Mouse (Mus musculus): Measurements from ENCODE around the gene Trim16. TPM values are rescaled to one million over a fixed set of nuclear protein-coding genes. Genes with fewer than 3 reads are reported as not detected.

Trim16 gene
- 0.77 and 0.83 TPM in 2 replicates for polyA plus RNA-seq (2015; fragmentation: Nextera tagmentation; extraction: Ambion mirVana)

DNA sequence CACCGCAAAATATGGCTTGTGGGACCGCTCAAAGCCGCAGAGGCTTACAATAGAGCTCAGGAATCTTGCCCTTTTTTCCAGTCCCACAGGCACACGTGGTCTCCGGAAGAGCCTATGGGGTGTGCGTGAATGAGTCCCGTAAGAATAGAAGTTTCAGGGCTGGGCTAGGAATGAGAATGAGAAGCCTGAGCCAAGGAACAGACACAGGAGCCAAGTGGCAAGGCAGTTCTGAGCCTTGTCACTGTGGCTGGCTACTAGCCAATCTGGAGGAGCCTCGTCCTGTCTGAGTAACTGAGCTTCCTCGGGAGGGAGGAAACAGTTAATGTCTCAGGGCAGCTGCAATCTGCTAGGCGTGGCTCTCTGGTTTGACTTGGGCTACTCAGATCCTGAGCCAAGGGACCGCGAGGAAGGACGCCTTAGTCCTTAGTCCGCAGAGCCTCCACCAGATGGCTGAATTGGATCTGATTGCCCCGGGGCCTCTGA lies at the start of gene Trim16:
Gene Trim16 (plus strand): TSS at position 173 of the 483 bp plus-strand sequence.
- 3% methylated on average over 15 of the region's 15 CpGs for WGBS (ENCODE audit: insufficient replicate concordance)
- peaks cover 6% of the 10 kb centered on the region for H3K4me1 ChIP-seq (ENCODE audit: control insufficient read depth, low read depth, low read length)
- no peaks in the 10 kb centered on the region for H3K36me3 ChIP-seq (ENCODE audit: control insufficient read depth, insufficient read depth)
- no peaks in the 10 kb centered on the region for H3K9me3 ChIP-seq (replicated peaks; ENCODE audit: control insufficient read depth, low read length)
- no peaks in the 10 kb centered on the region; the same call in 1 of the 2 replicates for H3K27me3 ChIP-seq (ENCODE audit: control insufficient read depth, insufficient read depth, low read depth, low read length)
- peak; percentile 56 for ATAC-seq (ENCODE audit: low read depth)
- peak within 1 kb of the TSS; percentile 42; the same call in 1 of the 2 replicates for H3K9ac ChIP-seq (ENCODE audit: low read depth, low read length)
- H3K4me3 ChIP-seq (ENCODE audit: low read depth, low read length): peak within 1 kb of the TSS; percentile 47
- no peak within 1 kb of the TSS for H3K27ac ChIP-seq (ENCODE audit: low read length)
- peak within 1 kb of the TSS; percentile 46 for H3K4me2 ChIP-seq (ENCODE audit: low read depth, low read length)

DNA sequence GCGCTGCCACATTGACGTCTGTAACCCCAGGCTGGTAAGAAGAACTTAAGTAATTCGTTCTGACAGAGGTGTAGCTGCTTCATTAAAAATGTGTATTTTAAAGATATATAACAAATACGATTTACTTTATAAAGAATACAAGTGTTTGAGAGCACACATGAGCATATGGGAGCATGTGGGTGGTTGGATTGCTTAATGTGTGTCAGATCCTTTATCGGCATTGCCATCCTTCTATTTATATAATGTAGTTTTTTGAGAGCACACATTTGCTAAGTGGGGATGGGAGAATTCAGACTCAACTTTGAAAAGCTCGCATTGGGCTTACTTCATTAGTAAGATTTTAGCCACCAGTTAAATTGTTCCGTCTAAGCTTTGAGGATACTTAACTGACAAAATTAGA lies 43.5 kb upstream of the Trim16 start:
- Histone ChIP-seq H3K27me3 (ENCODE audit: control insufficient read depth, insufficient read depth, low read depth, low read length) (no peaks in the 10 kb centered on the region), H3K9ac (ENCODE audit: low read depth, low read length) (no peak overlapping the region), H3K27ac (ENCODE audit: low read length) (no peak overlapping the region), H3K4me2 (ENCODE audit: low read depth, low read length) (no peak overlapping the region), H3K4me3 (ENCODE audit: low read depth, low read length) (no peak overlapping the region), H3K4me1 (ENCODE audit: control insufficient read depth, low read depth, low read length) (no peaks in the 10 kb centered on the region), H3K36me3 (ENCODE audit: control insufficient read depth, insufficient read depth) (peaks cover 5% of the 10 kb centered on the region), H3K9me3 (replicated peaks; ENCODE audit: control insufficient read depth, low read length) (peaks cover 11% of the 10 kb centered on the region)
- no peak for ATAC-seq (ENCODE audit: low read depth)
- 70% methylated on average over 7 of the region's 7 CpGs for WGBS (ENCODE audit: insufficient replicate concordance)

DNA sequence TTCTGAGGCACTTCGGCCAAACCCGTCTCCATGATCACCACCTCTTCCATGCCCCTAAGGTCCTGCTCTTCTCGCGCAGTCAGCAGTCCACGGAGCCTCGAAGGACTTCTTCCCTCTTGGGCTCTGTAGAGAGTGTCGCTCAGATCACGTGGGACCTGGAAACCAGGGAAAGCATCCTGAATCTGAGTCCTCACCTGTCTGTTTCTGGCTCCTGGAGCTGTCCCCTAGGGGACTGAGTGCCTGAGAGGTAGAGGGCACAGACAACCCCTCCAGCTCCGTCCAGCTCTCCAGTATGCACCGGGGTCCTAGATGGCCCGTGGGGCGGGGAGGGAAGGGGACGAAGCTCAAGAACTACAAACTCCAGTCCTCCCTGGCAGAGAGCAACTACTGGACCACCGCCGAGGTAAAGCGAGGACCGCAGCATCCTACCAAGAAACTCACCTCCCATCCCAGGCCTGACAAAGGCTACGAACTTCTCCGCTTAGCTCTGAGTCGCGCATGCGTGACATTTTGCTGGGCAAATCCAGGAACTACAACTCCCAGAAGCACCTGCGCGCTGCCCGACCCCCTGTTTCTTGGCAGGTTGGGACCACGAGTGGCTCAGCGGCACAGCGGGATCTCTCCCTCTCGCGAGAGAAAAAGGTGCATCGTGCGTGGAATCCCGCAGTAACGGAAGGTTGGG lies 31.0 kb upstream of the Trim16 start, which contains the start of gene Zfp286:
Gene Zfp286 (minus strand): TSS at position 528 of the 682 bp plus-strand sequence.
- Histone ChIP-seq H3K9ac (ENCODE audit: low read depth, low read length) (peak within 1 kb of the TSS; percentile 40; the same call in 1 of the 2 replicates), H3K36me3 (ENCODE audit: control insufficient read depth, insufficient read depth) (no peaks in the 10 kb centered on the region), H3K27ac (ENCODE audit: low read length) (no peak within 1 kb of the TSS), H3K4me1 (ENCODE audit: control insufficient read depth, low read depth, low read length) (0 out of 2 replicates have a peak, but pooled peaks cover 3% of the 10 kb centered on the region), H3K27me3 (ENCODE audit: control insufficient read depth, insufficient read depth, low read depth, low read length) (no peaks in the 10 kb centered on the region), H3K4me3 (ENCODE audit: low read depth, low read length) (peak within 1 kb of the TSS; percentile 55), H3K9me3 (replicated peaks; ENCODE audit: control insufficient read depth, low read length) (no peaks in the 10 kb centered on the region), H3K4me2 (ENCODE audit: low read depth, low read length) (peak within 1 kb of the TSS; percentile 75)
- 6% methylated on average over 34 of the region's 34 CpGs for WGBS (ENCODE audit: insufficient replicate concordance)
- ATAC-seq (ENCODE audit: low read depth): peak; percentile 53

DNA sequence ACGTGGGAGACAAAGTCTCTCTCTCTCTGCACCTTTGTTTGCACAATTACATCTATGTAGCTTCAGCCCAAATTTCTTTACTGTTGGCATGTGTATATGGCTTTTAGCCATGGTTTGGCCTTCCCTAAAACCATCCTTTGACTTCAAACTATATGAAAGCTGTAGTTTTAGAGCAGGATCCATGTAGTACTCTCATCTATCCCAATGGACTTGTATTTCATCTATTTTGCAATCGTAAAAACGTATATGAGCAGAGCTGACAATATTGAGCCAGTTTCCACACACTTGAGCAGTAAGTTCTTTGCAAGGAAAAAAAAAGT lies 30.5 kb upstream of the Trim16 start:
- Histone ChIP-seq H3K27ac (ENCODE audit: low read length) (no peak overlapping the region), H3K9me3 (replicated peaks; ENCODE audit: control insufficient read depth, low read length) (no peaks in the 10 kb centered on the region), H3K27me3 (ENCODE audit: control insufficient read depth, insufficient read depth, low read depth, low read length) (no peaks in the 10 kb centered on the region), H3K4me3 (ENCODE audit: low read depth, low read length) (peak overlapping the region; percentile 55), H3K4me2 (ENCODE audit: low read depth, low read length) (peak overlapping the region; percentile 75), H3K4me1 (ENCODE audit: control insufficient read depth, low read depth, low read length) (0 out of 2 replicates have a peak, but pooled peaks cover 3% of the 10 kb centered on the region), H3K9ac (ENCODE audit: low read depth, low read length) (no peak overlapping the region), H3K36me3 (ENCODE audit: control insufficient read depth, insufficient read depth) (no peaks in the 10 kb centered on the region)
- 47% methylated on average over 3 of the region's 3 CpGs for WGBS (ENCODE audit: insufficient replicate concordance)
- no peak for ATAC-seq (ENCODE audit: low read depth)

DNA sequence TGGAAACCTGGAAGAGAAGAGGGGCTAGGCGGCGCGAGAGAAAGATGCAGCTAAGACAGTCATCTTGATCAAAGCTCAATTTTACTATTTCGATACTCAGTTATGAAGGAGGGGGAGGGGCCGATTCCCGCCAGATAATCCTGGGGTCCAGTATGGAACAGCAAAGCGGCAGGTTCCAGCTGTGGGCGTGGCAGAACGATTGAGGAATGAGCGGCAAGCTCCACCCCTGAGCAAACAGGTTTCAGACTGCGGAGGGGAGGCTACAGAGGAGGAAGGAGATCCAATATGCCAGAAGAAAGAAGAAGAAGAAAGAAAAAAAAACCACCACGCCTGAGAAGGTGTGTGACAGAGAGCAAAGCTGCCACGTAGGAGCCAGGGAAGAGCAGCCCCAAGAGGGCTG lies 15.9 kb upstream of the Trim16 start:
- Histone ChIP-seq H3K4me1 (ENCODE audit: control insufficient read depth, low read depth, low read length) (no peaks in the 10 kb centered on the region), H3K36me3 (ENCODE audit: control insufficient read depth, insufficient read depth) (no peaks in the 10 kb centered on the region), H3K27ac (ENCODE audit: low read length) (no peak overlapping the region), H3K4me2 (ENCODE audit: low read depth, low read length) (no peak overlapping the region), H3K27me3 (ENCODE audit: control insufficient read depth, insufficient read depth, low read depth, low read length) (no peaks in the 10 kb centered on the region), H3K9ac (ENCODE audit: low read depth, low read length) (no peak overlapping the region), H3K4me3 (ENCODE audit: low read depth, low read length) (no peak overlapping the region), H3K9me3 (replicated peaks; ENCODE audit: control insufficient read depth, low read length) (no peaks in the 10 kb centered on the region)
- WGBS (ENCODE audit: insufficient replicate concordance): 47% methylated on average over 13 of the region's 13 CpGs
- no peak for ATAC-seq (ENCODE audit: low read depth)

DNA sequence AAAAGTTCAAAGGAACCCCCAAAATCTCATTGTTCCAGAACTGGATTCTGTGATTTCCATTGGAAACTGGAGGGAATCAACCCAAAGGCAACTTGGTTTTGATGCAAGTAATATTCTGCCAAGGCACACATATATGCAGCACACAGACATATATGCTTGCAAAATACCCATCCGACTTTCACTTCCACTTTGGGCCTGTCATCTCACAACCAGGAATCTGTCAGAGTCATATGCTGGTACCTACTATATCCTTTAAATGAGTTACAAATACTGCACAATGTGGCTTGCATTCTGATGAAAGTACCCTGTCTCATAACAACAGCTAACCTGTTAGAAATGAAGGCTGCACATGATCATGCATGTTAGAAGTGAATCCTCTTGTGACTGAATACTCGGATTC lies 12.1 kb upstream of the Trim16 start:
- Histone ChIP-seq H3K4me3 (ENCODE audit: low read depth, low read length) (no peak overlapping the region), H3K4me2 (ENCODE audit: low read depth, low read length) (no peak overlapping the region), H3K9me3 (replicated peaks; ENCODE audit: control insufficient read depth, low read length) (no peaks in the 10 kb centered on the region), H3K9ac (ENCODE audit: low read depth, low read length) (no peak overlapping the region), H3K36me3 (ENCODE audit: control insufficient read depth, insufficient read depth) (no peaks in the 10 kb centered on the region), H3K4me1 (ENCODE audit: control insufficient read depth, low read depth, low read length) (no peaks in the 10 kb centered on the region), H3K27me3 (ENCODE audit: control insufficient read depth, insufficient read depth, low read depth, low read length) (no peaks in the 10 kb centered on the region), H3K27ac (ENCODE audit: low read length) (no peak overlapping the region)
- no peak for ATAC-seq (ENCODE audit: low read depth)
- WGBS (ENCODE audit: insufficient replicate concordance): 57% methylated on average over 2 of the region's 2 CpGs

DNA sequence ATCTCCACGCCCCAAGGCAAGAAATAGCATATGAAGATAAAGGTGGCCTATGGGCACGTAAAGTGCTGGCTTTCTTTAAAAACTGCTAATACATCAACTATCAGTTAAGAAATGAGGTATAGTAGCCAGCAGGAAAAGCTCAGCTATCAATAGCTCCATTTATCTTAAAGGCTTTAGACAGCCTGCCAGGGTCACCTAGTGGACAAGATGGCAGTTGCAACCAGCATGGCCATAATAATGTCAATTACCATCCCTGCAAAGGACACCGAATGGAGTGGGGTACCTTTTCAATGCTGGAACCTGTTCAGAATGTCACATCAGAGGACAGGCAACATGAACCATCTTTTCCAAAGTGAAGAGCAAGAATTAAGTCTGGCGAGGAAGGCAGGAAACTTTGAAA lies 10.8 kb upstream of the Trim16 start:
- Histone ChIP-seq H3K4me3 (ENCODE audit: low read depth, low read length) (no peak overlapping the region), H3K27me3 (ENCODE audit: control insufficient read depth, insufficient read depth, low read depth, low read length) (no peaks in the 10 kb centered on the region), H3K9ac (ENCODE audit: low read depth, low read length) (no peak overlapping the region), H3K27ac (ENCODE audit: low read length) (no peak overlapping the region), H3K9me3 (replicated peaks; ENCODE audit: control insufficient read depth, low read length) (no peaks in the 10 kb centered on the region), H3K4me1 (ENCODE audit: control insufficient read depth, low read depth, low read length) (no peaks in the 10 kb centered on the region), H3K36me3 (ENCODE audit: control insufficient read depth, insufficient read depth) (no peaks in the 10 kb centered on the region), H3K4me2 (ENCODE audit: low read depth, low read length) (no peak overlapping the region)
- no peak for ATAC-seq (ENCODE audit: low read depth)
- WGBS (ENCODE audit: insufficient replicate concordance): 47% methylated on average over 4 of the region's 4 CpGs

DNA sequence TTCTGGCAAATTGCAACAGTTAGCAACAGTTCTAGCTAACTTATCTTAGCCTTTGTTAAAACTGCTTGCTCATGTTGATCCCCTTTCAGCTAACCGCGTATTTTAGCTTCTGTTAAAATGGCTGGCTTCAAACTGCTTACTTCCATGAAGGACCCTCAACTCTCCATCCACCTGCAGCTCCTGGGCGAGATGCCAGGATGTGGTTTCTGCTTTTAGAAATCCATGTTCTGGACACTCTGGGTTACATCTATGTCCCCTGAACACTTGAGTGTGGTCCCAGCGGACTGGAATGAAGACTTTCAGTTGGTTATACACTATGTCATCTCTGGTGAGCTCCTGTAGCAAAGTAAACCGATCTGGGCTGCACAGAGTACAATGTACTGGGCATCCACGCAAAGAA lies 7.8 kb upstream of the Trim16 start:
- no peak overlapping the region for H3K27ac ChIP-seq (ENCODE audit: low read length)
- H3K27me3 ChIP-seq (ENCODE audit: control insufficient read depth, insufficient read depth, low read depth, low read length): no peaks in the 10 kb centered on the region
- no peak overlapping the region for H3K4me2 ChIP-seq (ENCODE audit: low read depth, low read length)
- H3K4me1 ChIP-seq (ENCODE audit: control insufficient read depth, low read depth, low read length): no peaks in the 10 kb centered on the region
- H3K4me3 ChIP-seq (ENCODE audit: low read depth, low read length): no peak overlapping the region
- no peak for ATAC-seq (ENCODE audit: low read depth)
- no peaks in the 10 kb centered on the region for H3K9me3 ChIP-seq (replicated peaks; ENCODE audit: control insufficient read depth, low read length)
- WGBS (ENCODE audit: insufficient replicate concordance): 62% methylated on average over 6 of the region's 6 CpGs
- no peaks in the 10 kb centered on the region for H3K36me3 ChIP-seq (ENCODE audit: control insufficient read depth, insufficient read depth)
- no peak overlapping the region for H3K9ac ChIP-seq (ENCODE audit: low read depth, low read length)

DNA sequence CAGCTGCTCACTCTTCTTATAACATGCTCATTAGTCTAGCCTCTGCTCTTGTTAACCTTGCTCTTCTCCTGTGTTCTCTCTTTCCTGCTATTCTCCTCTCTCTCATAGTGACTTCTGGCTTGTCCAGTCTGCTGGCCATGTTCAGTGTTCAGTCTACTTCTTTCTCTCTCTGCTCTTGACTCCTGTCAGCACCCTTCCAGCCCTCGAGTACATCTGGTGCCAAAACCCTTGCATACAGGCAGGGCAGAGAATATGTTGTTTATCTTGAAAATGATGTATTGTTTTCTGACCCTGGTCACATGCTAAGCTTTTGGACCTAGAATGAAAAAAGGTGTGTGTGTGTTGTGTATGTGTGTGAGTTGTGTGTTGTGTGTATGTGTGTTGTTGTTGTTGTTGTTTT lies 6.5 kb upstream of the Trim16 start:
- Histone ChIP-seq H3K4me2 (ENCODE audit: low read depth, low read length) (no peak overlapping the region), H3K27me3 (ENCODE audit: control insufficient read depth, insufficient read depth, low read depth, low read length) (no peaks in the 10 kb centered on the region), H3K9me3 (replicated peaks; ENCODE audit: control insufficient read depth, low read length) (no peaks in the 10 kb centered on the region), H3K27ac (ENCODE audit: low read length) (no peak overlapping the region), H3K4me1 (ENCODE audit: control insufficient read depth, low read depth, low read length) (no peaks in the 10 kb centered on the region), H3K4me3 (ENCODE audit: low read depth, low read length) (no peak overlapping the region), H3K36me3 (ENCODE audit: control insufficient read depth, insufficient read depth) (no peaks in the 10 kb centered on the region), H3K9ac (ENCODE audit: low read depth, low read length) (no peak overlapping the region)
- 30% methylated on average over 1 of the region's 1 CpGs for WGBS (ENCODE audit: insufficient replicate concordance)
- no peak for ATAC-seq (ENCODE audit: low read depth)

Measured in liver, embryonic 16.5 days (tissue).